Mouse (Mus musculus) telencephalon, adult 2 months (tissue): Measurements from ENCODE around the gene Cd44.

Experiments
- DNase-seq: peaks from one replicate; pipeline ENCODE4 v3.0.0-alpha.2; 2011; ENCODE audit warnings: low read depth, low spot score

Gene Cd44

GRCm38 (mm10) chr2:102914675-102915074 lies 13.2 kb upstream of the Cd44 start:
- no peak for DNase-seq

- DNase-seq = no peak
Measured at GRCm38 (mm10) chr2:102913833-102914545, 12.5 kb upstream of the Cd44 start.

GRCm38 (mm10) chr2:102912951-102913350 lies 11.5 kb upstream of the Cd44 start:
- no peak for DNase-seq

GRCm38 (mm10) chr2:102912469-102912868 lies 11.0 kb upstream of the Cd44 start:
- DNase-seq = no peak

GRCm38 (mm10) chr2:102909403-102909802 lies 7.9 kb upstream of the Cd44 start:
- DNase-seq = no peak

- DNase-seq = no peak
Measured at GRCm38 (mm10) chr2:102905604-102906003, 4.1 kb upstream of the Cd44 start.

- DNase-seq = no peak
Measured at GRCm38 (mm10) chr2:102901828-102902223, 361 bp upstream of the Cd44 start.

GRCm38 (mm10) chr2:102900230-102900721 lies 1.2 kb downstream of the Cd44 start:
- no peak for DNase-seq

- no peak for DNase-seq
Measured at GRCm38 (mm10) chr2:102899238-102899637, 2.2 kb downstream of the Cd44 start.

- DNase-seq = no peak
Measured at GRCm38 (mm10) chr2:102898585-102898984, 2.9 kb downstream of the Cd44 start.

GRCm38 (mm10) chr2:102896154-102896553 lies 5.3 kb downstream of the Cd44 start:
- DNase-seq = no peak

GRCm38 (mm10) chr2:102895197-102895596 lies 6.3 kb downstream of the Cd44 start:
- DNase-seq = no peak

GRCm38 (mm10) chr2:102894785-102895184 lies 6.7 kb downstream of the Cd44 start:
- no peak for DNase-seq

- no peak for DNase-seq
Measured at GRCm38 (mm10) chr2:102888688-102889225, 12.7 kb downstream of the Cd44 start.

GRCm38 (mm10) chr2:102887137-102887536 lies 14.3 kb downstream of the Cd44 start:
- DNase-seq = no peak

- DNase-seq = no peak
Measured at GRCm38 (mm10) chr2:102886306-102886935, 15.0 kb downstream of the Cd44 start.

- DNase-seq = no peak
Measured at GRCm38 (mm10) chr2:102882597-102883272, 18.7 kb downstream of the Cd44 start.

- no peak for DNase-seq
Measured at GRCm38 (mm10) chr2:102882004-102882588, 19.4 kb downstream of the Cd44 start.

GRCm38 (mm10) chr2:102878513-102878912 lies 23.0 kb downstream of the Cd44 start:
- peak; percentile 34 for DNase-seq

GRCm38 (mm10) chr2:102877463-102877862 lies 24.0 kb downstream of the Cd44 start:
- no peak for DNase-seq

GRCm38 (mm10) chr2:102876141-102876540 lies 25.3 kb downstream of the Cd44 start:
- DNase-seq = no peak

- DNase-seq = no peak
Measured at GRCm38 (mm10) chr2:102873848-102874247, 27.6 kb downstream of the Cd44 start.
